Mouse (Mus musculus): ENCODE measurements at regions not wholly inside any gene's neighbourhood (a gene's known extent, or its start where the extent isn't known, plus 50 kb on each side); places are given as distances from the start of the nearest gene placed in this dataset.

DNA sequence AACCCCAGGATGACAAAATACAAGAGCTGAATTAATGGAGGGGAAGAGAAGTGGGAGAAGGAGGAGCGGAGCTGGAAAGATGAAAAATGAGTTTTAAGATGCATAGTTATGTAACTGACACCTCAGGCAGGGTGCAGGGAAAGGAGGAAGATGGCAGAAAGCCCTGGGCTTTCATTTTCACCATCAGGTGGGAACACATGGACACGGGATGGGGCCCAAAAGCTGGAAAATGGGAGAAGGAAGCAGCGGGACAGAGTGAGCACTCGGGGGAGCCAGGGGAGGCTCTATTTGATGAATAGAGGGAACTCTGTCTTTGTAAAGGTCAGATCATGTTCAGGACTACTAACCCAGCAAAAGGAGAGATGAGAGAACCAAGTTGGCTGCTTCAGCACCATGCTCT is 516.6 kb upstream of the Tnp1 start:
- DNase-seq = no peak

GRCm38 (mm10) chr1:73531831-73532230 is 516.1 kb upstream of the Tnp1 start:
- DNase-seq = no peak

GRCm38 (mm10) chr1:73530326-73530725 is 514.6 kb upstream of the Tnp1 start:
- DNase-seq = no peak

- DNase-seq = no peak
These were observed 512.9 kb upstream of the Tnp1 start for GRCm38 (mm10) chr1:73528623-73529022.

DNA sequence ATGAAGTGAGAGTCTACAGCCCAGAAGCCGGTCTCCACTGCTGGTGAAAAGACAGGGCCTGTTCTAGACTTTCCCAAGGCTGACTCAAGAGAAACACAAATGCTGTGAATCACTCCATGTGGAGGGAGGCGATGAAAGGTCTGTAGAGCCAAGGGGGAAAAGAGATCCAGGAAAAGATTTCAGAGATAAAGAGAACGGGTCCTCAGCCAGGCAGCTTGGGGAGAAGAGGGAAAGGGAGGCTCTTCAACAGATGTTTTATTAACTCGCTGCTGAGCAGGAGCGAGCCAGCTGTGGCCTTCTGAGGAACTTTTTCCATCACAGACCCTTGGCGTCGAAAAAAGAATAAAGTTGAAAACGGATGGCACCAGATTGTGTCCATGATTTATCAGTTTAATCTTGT is 500.7 kb upstream of the Tnp1 start:
- DNase-seq = no peak

GRCm38 (mm10) chr1:73515781-73516180 is 500.1 kb upstream of the Tnp1 start:
- DNase-seq = no peak

DNA sequence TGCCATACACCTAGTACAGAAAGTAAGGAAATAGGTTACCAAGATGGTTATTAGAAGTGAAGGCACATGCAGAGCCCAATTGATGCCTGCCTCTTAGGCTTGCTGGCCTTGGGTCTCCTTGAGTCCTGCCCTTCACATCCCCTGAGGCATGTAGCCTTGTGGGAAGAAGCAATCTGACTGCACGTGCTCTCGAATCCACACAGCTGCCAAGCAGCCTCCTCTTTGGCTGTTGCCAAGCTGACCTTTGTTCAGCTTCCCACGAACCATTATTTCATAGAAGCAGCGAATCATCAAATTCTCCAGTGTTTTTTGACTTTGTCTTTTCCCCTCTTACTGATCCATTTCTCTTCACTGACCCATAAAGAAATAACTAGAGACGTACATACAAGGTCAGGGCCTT is 498.1 kb upstream of the Tnp1 start:
- no peak for DNase-seq

GRCm38 (mm10) chr1:73512836-73513235 is 497.1 kb upstream of the Tnp1 start:
- DNase-seq = no peak

DNA sequence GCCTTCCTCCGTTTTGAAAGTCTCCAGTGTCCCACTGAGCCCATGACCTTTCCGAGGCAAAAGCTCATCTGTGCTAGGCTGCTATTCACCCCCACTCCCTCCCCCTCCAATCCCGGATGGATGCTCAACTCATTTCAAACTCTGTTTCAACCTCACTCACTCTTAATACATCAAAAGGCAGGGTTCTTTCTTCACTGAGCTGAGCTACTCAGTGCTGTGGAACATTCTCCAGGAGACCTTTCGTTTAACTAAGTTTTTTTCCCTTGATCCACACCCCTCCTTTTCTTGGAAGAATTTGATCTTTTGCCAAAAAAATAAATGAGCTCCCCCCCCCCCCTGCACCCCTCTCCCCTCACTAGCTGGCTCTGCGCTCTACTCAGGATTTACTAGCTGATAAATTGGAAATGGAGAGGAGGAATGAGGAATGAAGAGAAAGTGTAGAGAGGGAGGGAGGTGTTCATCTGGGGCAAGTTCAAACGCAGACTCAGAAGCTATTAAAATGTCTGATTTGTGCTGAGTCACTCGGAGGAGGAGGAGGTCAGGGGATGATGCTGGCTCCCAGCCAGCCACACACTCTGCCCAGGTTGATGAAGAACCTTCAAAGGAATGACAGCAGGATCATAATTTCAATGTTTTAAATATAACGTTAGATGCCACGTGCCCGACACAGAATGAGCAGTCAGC is 491.5 kb upstream of the Tnp1 start:
- DNase-seq = no peak

DNA sequence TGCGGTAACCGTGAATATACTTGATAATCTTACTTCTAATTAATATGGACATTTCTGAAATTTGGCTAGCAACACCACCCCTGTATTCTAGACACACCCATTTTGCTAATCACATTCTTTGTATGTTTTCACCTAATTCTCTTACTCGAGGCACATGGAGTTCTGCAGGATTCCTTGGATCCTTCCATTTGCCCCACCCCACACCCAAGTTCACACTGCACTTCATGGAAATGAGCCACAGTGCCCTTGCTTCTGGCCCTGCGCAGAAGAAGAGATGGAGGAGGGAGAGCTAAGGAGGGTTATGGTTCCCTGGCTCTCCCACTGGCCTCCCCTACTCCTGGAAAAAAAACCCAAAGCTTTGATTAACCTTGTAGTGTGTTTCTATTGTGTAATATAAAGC is 487.9 kb upstream of the Tnp1 start:
- DNase-seq = no peak

DNA sequence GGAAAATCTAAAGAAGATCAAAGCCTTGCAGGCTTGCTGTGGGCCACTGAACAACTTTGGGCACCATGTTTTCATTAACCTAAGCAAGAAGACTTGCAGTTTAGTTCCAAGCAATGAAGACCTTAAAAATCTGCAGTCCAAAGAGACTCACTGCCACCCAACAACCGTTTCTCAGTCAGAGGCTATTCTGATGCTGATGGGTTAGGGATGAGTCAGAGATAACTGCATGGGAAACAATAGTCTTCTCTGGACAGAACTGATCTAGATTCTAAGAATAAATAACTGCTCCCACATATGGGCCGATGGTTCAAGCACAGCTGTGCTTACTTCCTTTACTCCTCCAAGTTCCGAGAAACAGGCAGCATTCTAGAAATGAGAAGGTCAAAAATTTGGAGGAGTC is 485.0 kb upstream of the Tnp1 start:
- no peak for DNase-seq

DNA sequence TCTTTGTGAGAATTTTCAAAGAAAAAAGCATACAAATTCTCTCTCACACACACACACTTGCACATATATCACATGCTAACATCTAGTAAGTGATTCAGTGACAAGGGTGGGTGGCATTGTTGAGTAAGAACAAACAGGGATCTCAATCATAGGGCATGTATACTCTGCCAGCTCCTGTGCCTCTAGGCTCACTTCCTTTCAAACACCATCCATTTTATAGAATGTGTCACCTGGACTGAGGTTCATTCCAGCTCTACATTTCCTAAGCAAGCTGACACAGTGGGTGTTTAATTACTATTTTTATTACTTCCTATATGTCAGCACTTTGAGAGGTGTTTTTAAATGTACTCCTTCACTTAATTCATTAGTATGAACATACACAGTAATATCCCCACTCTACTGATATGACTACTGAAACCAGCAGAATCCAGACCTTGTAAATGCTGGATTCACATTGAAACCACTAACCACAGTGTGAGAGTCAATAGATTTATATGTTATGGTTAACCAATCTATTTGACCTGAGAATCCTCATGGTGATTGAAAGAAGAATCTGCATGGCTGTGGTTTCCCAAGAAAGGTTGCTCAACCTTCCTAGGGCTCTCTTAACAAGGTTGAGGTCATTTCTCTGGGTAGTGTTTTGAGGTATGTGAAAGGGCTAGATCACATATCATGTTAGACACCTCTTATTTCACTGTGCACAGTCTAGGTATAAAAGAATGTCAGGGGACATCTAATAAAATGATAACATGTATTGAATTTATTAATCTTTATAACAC is 480.5 kb upstream of the Tnp1 start:
- no peak for DNase-seq

GRCm38 (mm10) chr1:73481956-73482355 is 466.2 kb upstream of the Tnp1 start:
- no peak for DNase-seq

DNA sequence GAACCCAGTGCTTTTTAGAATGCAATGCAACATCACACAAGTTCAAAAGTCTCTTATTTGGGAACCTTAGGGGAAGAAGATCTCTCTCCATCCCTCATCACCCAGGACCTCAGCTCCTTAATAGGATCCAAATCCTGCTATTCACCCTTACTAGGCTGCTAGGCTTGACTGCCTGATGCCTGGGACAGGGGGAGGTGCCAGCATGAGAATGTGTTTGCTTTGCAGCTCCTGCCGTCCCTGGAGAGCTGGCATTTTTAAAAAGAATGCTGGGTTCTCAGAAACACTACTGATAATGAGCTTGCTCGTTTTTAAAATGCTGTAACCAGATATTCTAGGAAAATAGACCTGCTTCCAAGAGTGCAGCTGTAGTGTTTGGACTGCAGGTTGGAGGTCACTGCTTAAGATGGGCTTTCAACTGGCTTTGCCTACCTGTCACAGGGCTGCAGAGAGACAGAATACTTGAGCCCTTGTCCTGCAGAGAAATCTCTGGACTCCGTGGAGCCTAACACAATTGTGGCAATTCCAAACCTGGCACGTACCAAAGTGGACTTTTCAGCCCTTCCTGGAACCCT is 463.7 kb upstream of the Tnp1 start:
- no peak for DNase-seq

DNA sequence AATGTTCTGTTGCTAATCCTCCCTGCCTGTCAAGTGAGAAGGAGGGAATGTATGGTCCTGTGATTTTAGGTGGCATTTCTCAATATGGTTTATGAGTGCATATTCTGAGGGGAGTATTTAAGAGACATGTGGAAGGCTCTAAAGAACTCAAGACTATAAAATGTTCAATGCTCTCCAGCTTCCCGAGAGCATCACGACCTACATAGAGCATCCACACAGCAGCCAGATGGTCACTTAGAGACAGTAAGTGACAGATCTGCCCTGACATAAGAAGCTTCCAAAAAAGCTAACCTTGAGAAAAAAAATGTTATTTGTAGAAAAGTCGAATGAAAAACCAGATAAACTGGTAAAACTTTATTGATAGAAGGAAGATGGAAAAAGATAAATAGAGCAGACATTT is 444.9 kb upstream of the Tnp1 start:
- DNase-seq = no peak

GRCm38 (mm10) chr1:73459754-73460534 is 444.2 kb upstream of the Tnp1 start:
- no peak for DNase-seq

GRCm38 (mm10) chr1:73457261-73457660 is 441.6 kb upstream of the Tnp1 start:
- DNase-seq = no peak

DNA sequence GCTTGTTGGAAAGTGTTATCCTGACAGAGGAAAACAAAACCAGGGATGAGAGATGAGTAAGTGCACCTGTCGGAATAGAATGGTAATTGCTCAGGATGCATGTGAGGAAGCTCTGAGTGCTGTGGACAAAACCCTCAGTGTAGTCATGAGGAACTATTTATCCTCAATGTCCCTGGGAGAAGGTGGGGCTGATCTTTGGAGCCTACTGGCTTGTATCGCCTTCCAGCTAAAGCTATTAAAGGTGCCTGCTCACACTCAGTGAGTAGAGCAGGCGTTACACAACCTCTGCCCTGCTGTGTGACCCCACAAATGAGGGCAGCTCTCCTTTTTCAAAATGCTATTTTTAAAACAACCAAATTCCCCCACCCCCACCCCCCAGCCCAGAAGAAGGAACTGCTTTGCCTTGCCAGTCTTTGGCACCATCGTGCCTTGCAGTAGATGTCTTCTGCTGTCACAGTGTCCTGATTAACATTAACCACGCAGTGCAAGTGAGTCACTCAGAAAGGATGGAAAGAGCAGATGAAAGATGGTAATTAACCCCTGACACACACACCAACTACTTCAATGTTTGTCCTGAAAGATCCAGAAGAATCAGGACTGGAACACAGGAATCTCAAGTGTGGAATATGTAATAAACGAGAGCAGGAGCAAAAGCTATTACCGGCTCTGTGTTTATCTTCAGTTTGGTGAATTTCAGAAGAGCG is 440.8 kb upstream of the Tnp1 start:
- DNase-seq = no peak

GRCm38 (mm10) chr1:73444216-73444890 is 428.6 kb upstream of the Tnp1 start:
- no peak for DNase-seq

DNA sequence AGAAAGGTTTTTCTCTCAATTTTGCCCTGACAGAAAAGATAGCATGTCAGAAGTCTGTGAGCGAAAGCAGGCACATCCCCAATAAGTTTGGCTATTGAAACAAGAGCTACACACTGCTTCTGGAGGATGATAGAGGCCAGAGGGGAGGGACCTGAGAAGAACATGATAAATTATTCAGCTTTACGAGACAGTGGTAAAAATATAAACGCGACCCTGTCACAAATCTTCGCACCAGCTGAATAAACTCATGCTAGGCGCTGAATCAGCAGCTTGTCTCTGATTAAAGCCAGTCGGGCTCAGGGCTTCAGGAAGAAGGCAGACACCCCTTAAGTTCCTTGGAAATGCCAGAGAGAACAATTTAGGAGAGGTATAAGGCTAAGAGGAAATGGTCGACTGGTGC is 422.7 kb upstream of the Tnp1 start:
- no peak for DNase-seq

DNA sequence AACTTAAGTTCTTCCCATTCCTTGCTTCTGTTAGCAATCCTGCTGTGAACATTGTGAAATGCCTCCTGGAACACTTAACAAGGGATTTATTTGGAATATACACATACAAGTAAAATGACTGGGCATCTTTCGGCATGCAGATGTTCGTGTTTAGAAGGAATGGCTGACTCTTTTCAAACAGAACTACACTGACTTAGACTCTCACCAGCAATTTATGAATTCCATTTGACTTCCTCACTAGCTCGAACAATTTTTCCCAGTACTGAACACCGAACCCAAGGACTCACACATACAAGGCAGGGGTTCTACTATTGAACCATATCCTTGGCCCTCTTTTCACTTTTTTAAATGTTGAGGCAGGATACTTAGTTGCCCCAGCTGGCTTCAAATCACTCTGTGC is 412.4 kb upstream of the Tnp1 start:
- DNase-seq = no peak

- no peak for DNase-seq
These were observed 409.3 kb upstream of the Tnp1 start for GRCm38 (mm10) chr1:73425049-73425448.
